Mouse (Mus musculus) stomach, postnatal 0 days (tissue): ENCODE measurements around the gene Pax1.

ENCODE experiments used
- CTCF ChIP-seq: IDR thresholded peaks from 2 replicates; pipeline ENCODE4 v1.5.1; 2016; ENCODE audit warnings: antibody characterized with exemption, low read depth, mild to moderate bottlenecking, moderate library complexity
- EP300 ChIP-seq: optimal IDR thresholded peaks from 2 replicates; pipeline ENCODE3; 2016; ENCODE audit warnings: antibody characterized with exemption

DNA sequence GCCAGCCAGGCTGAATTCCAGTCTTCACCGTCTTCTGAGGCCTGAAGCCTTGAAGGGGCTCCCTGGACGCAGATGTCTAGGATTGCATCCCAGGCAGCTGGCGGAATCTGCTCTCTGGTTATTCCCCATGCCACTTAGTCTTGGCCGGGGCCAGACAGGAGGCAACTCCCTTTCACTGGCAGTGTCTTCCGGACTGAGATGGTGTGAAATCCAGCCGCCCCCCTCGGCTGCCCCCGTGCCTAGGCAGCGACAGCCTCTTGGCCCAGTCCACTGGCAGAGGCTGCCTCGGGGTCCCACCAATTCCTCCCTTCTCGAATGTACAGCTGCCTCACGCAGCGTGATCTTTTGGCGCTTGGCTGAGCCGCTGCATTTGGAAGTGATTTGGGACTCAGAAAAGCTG, 23.0 kb upstream of the Pax1 start:
- TF ChIP-seq CTCF, result no peak
- TF ChIP-seq EP300, result no peak
